Mouse (Mus musculus) bone marrow, adult 2 months (tissue): ENCODE measurements at regions not wholly inside any gene's neighbourhood (a gene's known extent, or its start where the extent isn't known, plus 50 kb on each side); places are given as distances from the start of the nearest gene placed in this dataset.

ENCODE experiments used
- H3K27ac ChIP-seq: fragments of 200-500 bp; 2 replicates; pipeline ENCODE4 v1.5.1; 2012; ENCODE audit warnings: low read depth, mild to moderate bottlenecking, control low read depth, inconsistent platforms, low read length; ENCODE audit not compliant: control insufficient read depth, poor library complexity, insufficient read depth
- H3K4me1 ChIP-seq: fragments of 200-500 bp; 2 replicates; pipeline ENCODE4 v1.6.1; 2011; ENCODE audit warnings: low read length; ENCODE audit not compliant: control insufficient read depth, insufficient read depth
- H3K4me3 ChIP-seq: fragments of 200-500 bp; replicated peaks from 2 replicates; pipeline ENCODE3; 2011; ENCODE audit warnings: mild to moderate bottlenecking, low read depth, low read length, control low read depth; ENCODE audit not compliant: control insufficient read depth
- CTCF ChIP-seq: fragments of 200-500 bp; IDR thresholded peaks from 2 replicates; pipeline ENCODE4 v1.5.1; 2011; ENCODE audit warnings: low read length, control low read depth; ENCODE audit not compliant: control insufficient read depth, insufficient read depth
- POLR2A ChIP-seq: fragments of 200-500 bp; IDR thresholded peaks from 2 replicates; pipeline ENCODE4 v1.6.1; 2011; ENCODE audit warnings: low read depth, mild to moderate bottlenecking, control low read depth, low read length, borderline replicate concordance; ENCODE audit not compliant: control insufficient read depth
- WGBS: fragments of 180-500 bp; shearing (Covaris S2); methylation state at CpG from one replicate; pipeline ENCODE4 v1.1.7; 2018; 5-methylcytosine and 5-hydroxymethylcytosine counted together

DNA sequence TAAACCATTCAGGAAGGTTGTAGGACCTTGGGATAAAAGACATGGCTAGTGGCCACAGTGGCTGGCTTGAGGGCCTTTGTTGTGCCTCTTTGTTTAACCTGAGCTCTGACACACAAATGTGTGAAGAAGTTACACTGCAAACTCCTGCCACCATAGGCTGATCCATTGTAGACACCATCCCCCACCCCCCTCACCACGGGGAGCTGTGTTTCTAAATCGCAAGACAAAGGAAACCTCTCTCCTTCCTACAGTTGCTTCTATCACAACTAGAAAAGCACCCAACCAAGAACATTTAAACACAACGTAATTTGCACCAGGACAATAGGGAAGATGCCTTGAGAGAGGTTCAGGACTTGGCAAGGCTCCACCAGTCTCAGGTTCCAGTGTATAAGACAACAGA, 97.1 kb upstream of the Dap start:
- TF ChIP-seq CTCF (no peak), POLR2A (no peak)
- H3K4me1 ChIP-seq, result no peaks in the 10 kb centered on the region
- no peak overlapping the region for H3K27ac ChIP-seq
- WGBS, result 62% methylated on average over 3 of the region's 3 CpGs
- no peak overlapping the region for H3K4me3 ChIP-seq

GRCm38 (mm10) chr15:31134891-31135290, 89.2 kb upstream of the Dap start:
- TF ChIP-seq POLR2A (no peak), CTCF (no peak)
- whole genome bisulfite sequencing, result 73% methylated on average over 7 of the region's 7 CpGs
- H3K4me3 ChIP-seq, result no peak overlapping the region
- no peak overlapping the region for H3K27ac ChIP-seq
- no peaks in the 10 kb centered on the region for H3K4me1 ChIP-seq

GRCm38 (mm10) chr15:31138637-31139036, 85.5 kb upstream of the Dap start:
- TF ChIP-seq POLR2A, result no peak
- no peak for TF ChIP-seq CTCF
- H3K27ac ChIP-seq, result no peak overlapping the region
- H3K4me3 ChIP-seq, result no peak overlapping the region
- H3K4me1 ChIP-seq, result no peaks in the 10 kb centered on the region
- 75% methylated on average over 6 of the region's 6 CpGs for WGBS

DNA sequence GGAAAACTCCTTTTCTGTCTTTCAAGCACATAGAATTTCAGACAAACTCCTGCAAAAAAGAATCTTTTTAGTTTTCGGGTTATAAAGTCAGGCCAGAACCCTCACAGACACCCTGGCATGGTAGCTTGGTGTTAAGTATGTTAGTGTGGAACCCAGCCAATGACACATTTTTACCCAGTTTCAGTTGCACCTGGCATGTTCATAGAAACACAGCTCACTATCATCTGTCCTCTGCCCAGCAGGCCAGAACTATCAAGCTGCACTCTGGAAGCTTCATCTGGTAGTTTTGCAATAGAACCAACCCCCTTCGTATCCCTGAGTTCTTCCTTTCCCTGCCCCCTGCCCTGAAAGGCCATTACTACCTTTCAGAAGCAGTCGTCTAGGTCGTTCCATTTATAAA, 82.4 kb upstream of the Dap start:
- WGBS, result 76% methylated on average over 4 of the region's 4 CpGs
- no peak for TF ChIP-seq CTCF
- TF ChIP-seq POLR2A, result no peak
- Histone ChIP-seq H3K4me3 (no peak overlapping the region), H3K4me1 (no peaks in the 10 kb centered on the region), H3K27ac (no peak overlapping the region)

- no peak overlapping the region for H3K4me3 ChIP-seq
- TF ChIP-seq POLR2A, result no peak
- TF ChIP-seq CTCF, result no peak
- WGBS, result 81% methylated on average over 10 of the region's 10 CpGs
- H3K27ac ChIP-seq, result no peak overlapping the region; the same call in 1 of the 2 replicates
- no peaks in the 10 kb centered on the region for H3K4me1 ChIP-seq
Observed at GRCm38 (mm10) chr15:31148251-31149145, 75.6 kb upstream of the Dap start.

- Histone ChIP-seq H3K4me3 (no peak overlapping the region), H3K4me1 (no peaks in the 10 kb centered on the region), H3K27ac (no peak overlapping the region)
- TF ChIP-seq CTCF (no peak), POLR2A (no peak)
- WGBS, result 60% methylated on average over 2 of the region's 2 CpGs
Observed at GRCm38 (mm10) chr15:31149855-31150254, 74.3 kb upstream of the Dap start.

- TF ChIP-seq POLR2A, result no peak
- TF ChIP-seq CTCF, result 0 out of 2 replicates have a peak, but pooled peaks have one; percentile 7
- H3K4me1 ChIP-seq, result no peaks in the 10 kb centered on the region
- 60% methylated on average over 21 of the region's 21 CpGs for WGBS
Observed at GRCm38 (mm10) chr15:31150546-31151471, 73.3 kb upstream of the Dap start.

DNA sequence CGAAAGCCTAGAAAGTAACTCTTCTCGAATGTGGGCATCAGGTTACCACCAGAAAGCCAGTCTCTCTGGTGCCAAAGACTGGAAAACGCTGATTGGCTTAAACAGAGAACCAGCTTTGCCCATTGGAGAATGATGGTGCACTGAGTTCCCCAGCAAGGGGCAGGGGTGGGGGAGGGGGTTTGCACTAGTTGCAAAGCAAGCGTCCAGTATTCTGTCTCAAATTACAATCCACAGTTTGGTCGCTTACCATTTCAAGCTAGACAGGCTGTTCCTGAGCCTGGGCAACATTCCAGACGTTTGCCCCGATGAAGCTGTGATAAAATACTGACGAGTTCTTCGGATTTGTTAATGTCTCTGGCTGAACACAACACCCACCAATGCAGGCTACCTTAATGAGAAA, 69.0 kb upstream of the Dap start:
- Histone ChIP-seq H3K27ac (no peak overlapping the region), H3K4me1 (no peaks in the 10 kb centered on the region), H3K4me3 (no peak overlapping the region)
- 67% methylated on average over 9 of the region's 9 CpGs for WGBS
- no peak for TF ChIP-seq CTCF
- no peak for TF ChIP-seq POLR2A

More at GRCm38 (mm10) chr15:31150546-31151471, 73.3 kb upstream of the Dap start:
- Histone ChIP-seq H3K4me3 (no peak overlapping the region), H3K27ac (no peak overlapping the region)
